Mouse (Mus musculus) limb, embryonic 15.5 days (tissue): ENCODE results near the gene Cerk. TPM values are rescaled to one million over a fixed set of nuclear protein-coding genes. Genes with fewer than 3 reads are reported as not detected.

ENCODE experiments used
- ATAC-seq: fragments of 200-750 bp; cut with Nextera tagmentation; 2 replicates; pipeline ENCODE4 v1.8.0; 2017; ENCODE audit warnings: low read depth, moderate TSS enrichment; ENCODE audit not compliant: insufficient number of reproducible peaks, low FRiP score, low TSS enrichment
- H3K27ac ChIP-seq: fragments of 300-500 bp; sonication (generic); 2 replicates; pipeline ENCODE4 v1.5.1; 2015; ENCODE audit warnings: moderate library complexity, mild to moderate bottlenecking, inconsistent platforms
- H3K27me3 ChIP-seq: fragments of 300-500 bp; sonication (generic); 2 replicates; pipeline ENCODE4 v1.6.1; 2015; ENCODE audit warnings: inconsistent platforms
- H3K36me3 ChIP-seq: fragments of 300-500 bp; sonication (generic); 2 replicates; pipeline ENCODE4 v1.6.1; 2015; ENCODE audit warnings: inconsistent platforms
- H3K4me1 ChIP-seq: fragments of 300-500 bp; sonication (generic); 2 replicates; pipeline ENCODE4 v1.6.1; 2015; ENCODE audit warnings: inconsistent platforms
- H3K4me2 ChIP-seq: fragments of 300-500 bp; sonication (generic); 2 replicates; pipeline ENCODE4 v1.6.1; 2015; ENCODE audit warnings: mild to moderate bottlenecking, inconsistent platforms
- H3K4me3 ChIP-seq: fragments of 300-500 bp; sonication (generic); 2 replicates; pipeline ENCODE4 v1.5.1; 2015; ENCODE audit warnings: mild to moderate bottlenecking, inconsistent platforms
- H3K9ac ChIP-seq: fragments of 300-500 bp; sonication (generic); 2 replicates; pipeline ENCODE4 v1.6.1; 2015; ENCODE audit warnings: inconsistent platforms
- H3K9me3 ChIP-seq: fragments of 300-500 bp; sonication (generic); 2 replicates; pipeline ENCODE4 v1.6.1; 2016; ENCODE audit warnings: inconsistent platforms
- WGBS: fragments of 180-500 bp; shearing (Covaris S2); methylation state at CpG from one replicate; pipeline ENCODE4 v1.1.7; 2015; 5-methylcytosine and 5-hydroxymethylcytosine counted together
- polyA plus RNA-seq: library from polyadenylated mRNA; unstranded; fragments of >200 nt; fragmentation: Nextera tagmentation; extraction: Ambion mirVana; gene quantifications from 2 replicates; pipeline ENCODE4 v1.2.1, GENCODE M21; 2015

Gene Cerk
- 15.3 and 17.7 TPM in 2 replicates for polyA plus RNA-seq

DNA sequence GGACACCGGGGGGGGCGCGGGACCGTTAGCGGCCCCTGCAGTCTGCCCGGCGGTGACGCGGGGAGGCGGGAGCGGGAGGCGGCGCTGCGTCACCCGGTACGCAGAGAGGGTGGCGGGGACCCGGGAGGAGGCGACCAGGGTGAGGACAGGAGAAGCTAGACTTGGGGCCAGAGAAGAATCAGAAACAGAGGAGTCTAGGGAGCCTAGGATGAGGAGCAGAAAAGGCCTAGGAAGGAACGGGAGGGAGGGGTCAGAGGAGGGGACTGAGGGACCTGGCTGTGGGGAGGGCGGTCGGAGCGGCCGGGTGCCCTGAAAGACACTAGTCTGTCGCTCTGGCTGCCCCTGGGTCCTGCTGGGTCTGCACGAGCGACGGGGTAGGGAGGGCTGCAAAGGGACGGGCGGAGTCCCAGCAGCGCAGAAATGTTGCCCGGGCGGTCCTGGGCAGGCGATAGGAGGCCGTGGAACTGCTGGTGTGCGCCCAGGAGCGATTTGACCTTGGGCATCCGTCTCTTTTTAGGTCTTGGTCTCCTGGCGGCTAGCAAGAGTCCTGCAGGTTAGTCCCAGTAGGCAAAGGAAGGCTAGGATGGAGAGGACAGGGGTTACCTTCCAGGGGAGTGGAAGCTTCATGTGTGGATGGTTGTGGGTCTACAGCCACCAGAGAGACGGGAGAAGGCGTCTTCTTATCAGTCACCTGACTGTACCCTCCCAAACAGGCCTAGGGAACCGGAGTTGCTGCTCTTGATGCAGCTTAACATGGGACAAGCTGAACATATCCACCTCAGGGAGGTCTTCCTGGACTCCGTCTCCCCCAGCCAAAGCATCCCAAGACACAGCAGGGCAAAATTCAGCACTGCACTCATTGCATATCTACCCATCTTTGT is at the start of gene Cerk:
Cerk (minus strand) TSS at position 453 of the 881 bp plus-strand sequence.
- Histone ChIP-seq H3K4me2 (peak within 1 kb of the TSS; percentile 90), H3K36me3 (no peaks in the 10 kb centered on the region), H3K4me1 (peaks cover 41% of the 10 kb centered on the region), H3K27me3 (no peaks in the 10 kb centered on the region), H3K4me3 (peak within 1 kb of the TSS; percentile 93), H3K9me3 (no peaks in the 10 kb centered on the region), H3K27ac (peak within 1 kb of the TSS; percentile 91), H3K9ac (peak within 1 kb of the TSS; percentile 90)
- ATAC-seq, result peak; percentile 49
- 3% methylated on average over 41 of the region's 43 CpGs for WGBS

DNA sequence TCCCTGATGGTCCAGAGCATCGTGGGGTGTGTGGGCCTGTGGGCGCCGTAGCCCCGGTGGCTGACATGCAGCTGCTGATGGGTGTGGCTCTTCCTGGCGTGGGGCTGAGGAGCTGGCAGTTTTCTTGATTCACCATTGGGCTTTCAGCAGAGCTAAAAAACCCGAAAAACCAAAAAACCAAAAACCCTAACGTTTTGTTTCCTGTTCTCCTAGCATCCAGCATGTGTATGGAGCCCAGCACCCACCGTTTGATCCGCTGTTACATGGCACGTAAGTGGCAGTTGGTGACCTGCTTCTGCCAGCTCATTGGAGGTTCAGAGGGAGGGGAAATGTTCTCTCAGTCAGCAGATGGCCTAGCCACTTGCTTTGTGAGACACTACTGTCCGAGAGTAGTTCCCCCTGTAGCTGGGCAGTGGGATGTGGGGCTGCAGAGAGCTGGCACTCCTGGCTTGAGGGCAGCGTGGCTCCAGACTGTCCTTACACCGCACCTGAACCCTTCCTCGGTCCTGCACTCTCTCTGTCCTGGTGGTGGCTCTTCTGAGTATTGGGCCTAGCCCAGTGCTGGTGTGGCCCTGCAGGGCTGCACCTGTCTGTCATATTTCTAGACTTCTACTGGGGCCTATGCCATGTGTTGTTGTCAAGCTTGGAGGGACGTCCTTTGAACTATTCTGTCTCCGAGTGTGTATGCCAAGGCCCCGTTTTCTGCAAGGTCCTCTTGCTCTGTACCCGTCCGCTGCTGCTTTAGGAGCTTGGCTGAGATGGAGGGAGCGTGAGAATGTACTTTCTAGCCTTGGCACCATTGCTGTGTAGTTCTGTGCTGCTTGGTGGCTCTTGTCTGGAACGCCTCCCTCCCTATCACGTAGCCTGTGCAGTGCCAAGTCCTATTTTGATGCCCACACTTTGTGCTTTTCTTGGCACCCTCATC is 48.8 kb upstream of the Cerk start:
- no peak overlapping the region for H3K9ac ChIP-seq
- 0 out of 2 replicates have a peak, but pooled peaks cover 5% of the 10 kb centered on the region for H3K4me1 ChIP-seq
- no peak overlapping the region for H3K4me3 ChIP-seq
- no peak for ATAC-seq
- WGBS, result 80% methylated on average over 22 of the region's 22 CpGs
- H3K4me2 ChIP-seq, result no peak overlapping the region
- H3K27me3 ChIP-seq, result no peaks in the 10 kb centered on the region
- H3K36me3 ChIP-seq, result peaks cover 20% of the 10 kb centered on the region
- H3K27ac ChIP-seq, result no peak overlapping the region
- no peaks in the 10 kb centered on the region for H3K9me3 ChIP-seq

GRCm38 (mm10) chr15:86234001-86234400 is 48.1 kb upstream of the Cerk start:
- no peak for ATAC-seq
- Histone ChIP-seq H3K9me3 (no peaks in the 10 kb centered on the region), H3K36me3 (peaks cover 20% of the 10 kb centered on the region), H3K27ac (no peak overlapping the region), H3K27me3 (no peaks in the 10 kb centered on the region), H3K4me2 (no peak overlapping the region), H3K4me1 (0 out of 2 replicates have a peak, but pooled peaks cover 8% of the 10 kb centered on the region), H3K4me3 (no peak overlapping the region), H3K9ac (no peak overlapping the region)
- 85% methylated on average over 5 of the region's 5 CpGs for WGBS

DNA sequence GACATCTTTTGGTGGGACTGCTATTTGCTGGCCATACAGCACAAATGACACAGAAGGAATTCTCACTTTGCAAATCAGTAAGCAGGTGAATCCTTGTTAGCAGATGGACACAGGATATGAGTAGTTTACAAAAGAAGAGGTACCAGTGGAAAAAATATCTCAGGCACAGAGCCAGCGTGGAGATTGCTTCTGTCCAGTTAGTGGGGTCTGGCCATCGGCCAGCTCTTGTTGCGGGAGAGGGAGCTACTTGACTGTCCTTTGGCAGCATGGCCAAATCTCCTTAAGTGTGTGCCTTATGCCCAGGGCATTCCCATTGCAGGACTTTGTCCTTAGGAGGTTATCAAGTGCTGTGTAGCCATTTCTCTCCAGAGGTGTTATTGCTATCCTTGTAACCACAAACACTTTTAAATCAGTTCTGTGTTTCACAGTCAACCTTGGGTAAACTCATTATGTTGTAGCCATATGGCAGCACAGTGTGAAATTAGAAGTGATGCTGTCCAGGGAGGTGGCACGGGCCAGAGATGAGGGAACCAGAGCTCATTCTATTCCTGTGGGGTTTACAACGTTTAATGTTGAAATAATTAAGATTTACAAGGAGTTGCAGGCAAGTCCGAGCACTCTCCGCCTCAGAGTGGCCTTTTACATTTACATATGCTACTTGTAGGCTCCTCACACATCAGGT is 46.0 kb upstream of the Cerk start:
- peaks cover 16% of the 10 kb centered on the region for H3K36me3 ChIP-seq
- H3K4me1 ChIP-seq, result 0 out of 2 replicates have a peak, but pooled peaks cover 8% of the 10 kb centered on the region
- H3K9me3 ChIP-seq, result no peaks in the 10 kb centered on the region
- WGBS, result 27% methylated on average over 7 of the region's 7 CpGs
- H3K9ac ChIP-seq, result no peak overlapping the region
- H3K4me3 ChIP-seq, result no peak overlapping the region
- no peak overlapping the region for H3K4me2 ChIP-seq
- no peaks in the 10 kb centered on the region for H3K27me3 ChIP-seq
- no peak overlapping the region for H3K27ac ChIP-seq
- ATAC-seq, result no peak

GRCm38 (mm10) chr15:86231170-86231569 is 45.2 kb upstream of the Cerk start:
- no peaks in the 10 kb centered on the region for H3K9me3 ChIP-seq
- ATAC-seq, result no peak
- H3K4me2 ChIP-seq, result no peak overlapping the region
- WGBS, result 68% methylated on average over 1 of the region's 1 CpGs
- H3K27ac ChIP-seq, result no peak overlapping the region
- H3K4me3 ChIP-seq, result no peak overlapping the region
- peaks cover 13% of the 10 kb centered on the region; the same call in 1 of the 2 replicates for H3K36me3 ChIP-seq
- no peaks in the 10 kb centered on the region for H3K27me3 ChIP-seq
- no peak overlapping the region for H3K9ac ChIP-seq
- 0 out of 2 replicates have a peak, but pooled peaks cover 8% of the 10 kb centered on the region for H3K4me1 ChIP-seq

GRCm38 (mm10) chr15:86229623-86230022 is 43.7 kb upstream of the Cerk start:
- Histone ChIP-seq H3K36me3 (no peaks in the 10 kb centered on the region), H3K4me3 (no peak overlapping the region), H3K27ac (no peak overlapping the region), H3K4me2 (no peak overlapping the region), H3K9ac (no peak overlapping the region), H3K4me1 (0 out of 2 replicates have a peak, but pooled peaks cover 8% of the 10 kb centered on the region), H3K9me3 (no peaks in the 10 kb centered on the region), H3K27me3 (no peaks in the 10 kb centered on the region)
- ATAC-seq, result no peak
- WGBS, result 59% methylated on average over 11 of the region's 11 CpGs

DNA sequence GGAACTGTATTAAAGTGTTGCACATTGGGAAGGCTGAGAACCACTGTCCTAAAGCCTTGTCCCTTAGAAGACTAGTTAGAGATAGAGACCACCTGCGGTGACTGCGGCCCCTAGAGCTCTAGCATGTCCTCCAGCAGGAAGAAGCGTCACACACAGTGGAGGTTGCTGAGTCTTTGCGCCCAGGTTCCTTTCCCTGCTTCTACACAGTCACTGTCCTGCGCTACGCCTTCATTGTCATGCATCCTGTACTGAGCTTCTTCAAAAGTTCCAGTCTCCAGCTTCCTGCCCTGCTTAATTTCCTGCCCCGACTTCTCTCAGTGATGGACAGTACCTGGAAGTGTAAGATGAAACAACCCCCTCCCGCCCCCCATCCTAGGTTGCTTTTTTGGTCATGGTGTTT is 43.1 kb upstream of the Cerk start:
- Histone ChIP-seq H3K9ac (no peak overlapping the region), H3K4me3 (no peak overlapping the region), H3K4me2 (no peak overlapping the region), H3K36me3 (no peaks in the 10 kb centered on the region), H3K4me1 (0 out of 2 replicates have a peak, but pooled peaks cover 8% of the 10 kb centered on the region), H3K27me3 (no peaks in the 10 kb centered on the region), H3K9me3 (no peaks in the 10 kb centered on the region), H3K27ac (no peak overlapping the region)
- 87% methylated on average over 8 of the region's 8 CpGs for WGBS
- ATAC-seq, result no peak

- no peak overlapping the region for H3K4me2 ChIP-seq
- H3K4me3 ChIP-seq, result no peak overlapping the region
- H3K27me3 ChIP-seq, result no peaks in the 10 kb centered on the region
- H3K9me3 ChIP-seq, result no peaks in the 10 kb centered on the region
- ATAC-seq, result no peak
- 34% methylated on average over 3 of the region's 3 CpGs for WGBS
- H3K36me3 ChIP-seq, result no peaks in the 10 kb centered on the region
- H3K9ac ChIP-seq, result no peak overlapping the region
- no peak overlapping the region for H3K27ac ChIP-seq
- 0 out of 2 replicates have a peak, but pooled peaks cover 8% of the 10 kb centered on the region for H3K4me1 ChIP-seq
These were observed 42.2 kb upstream of the Cerk start for GRCm38 (mm10) chr15:86228186-86228585.

DNA sequence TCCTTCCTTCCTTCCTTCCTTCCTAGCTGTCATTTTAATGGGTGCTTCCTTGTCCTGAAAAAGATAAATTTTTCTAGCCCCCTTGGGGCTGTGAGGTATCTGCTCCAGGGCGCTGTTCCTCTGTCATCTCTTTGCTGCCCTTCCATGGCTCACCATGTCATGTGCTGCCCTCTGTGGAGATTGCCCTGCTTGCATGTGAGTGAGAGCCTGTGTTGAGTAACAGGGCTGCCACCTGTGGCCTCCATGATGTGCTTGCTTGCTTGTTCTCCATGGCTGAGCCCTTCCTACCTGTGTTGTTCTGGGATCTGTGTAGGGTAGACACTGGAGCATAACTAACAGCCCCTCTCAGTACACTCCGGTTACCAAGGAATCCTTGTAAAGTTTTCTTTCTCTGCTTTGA is 41.0 kb upstream of the Cerk start:
- ATAC-seq, result no peak
- Histone ChIP-seq H3K9ac (no peak overlapping the region), H3K27ac (no peak overlapping the region), H3K4me1 (0 out of 2 replicates have a peak, but pooled peaks cover 8% of the 10 kb centered on the region), H3K27me3 (no peaks in the 10 kb centered on the region), H3K36me3 (no peaks in the 10 kb centered on the region), H3K4me2 (no peak overlapping the region), H3K9me3 (no peaks in the 10 kb centered on the region), H3K4me3 (no peak overlapping the region)
- WGBS, result 87% methylated on average over 2 of the region's 2 CpGs

- 81% methylated on average over 5 of the region's 5 CpGs for WGBS
- no peak overlapping the region for H3K27ac ChIP-seq
These were observed 40.3 kb upstream of the Cerk start for GRCm38 (mm10) chr15:86226221-86226620.

GRCm38 (mm10) chr15:86224972-86225551 is 39.1 kb upstream of the Cerk start:
- H3K27me3 ChIP-seq, result no peaks in the 10 kb centered on the region
- no peak for ATAC-seq
- H3K9me3 ChIP-seq, result no peaks in the 10 kb centered on the region
- H3K27ac ChIP-seq, result no peak overlapping the region
- H3K36me3 ChIP-seq, result no peaks in the 10 kb centered on the region
- H3K4me3 ChIP-seq, result no peak overlapping the region
- H3K9ac ChIP-seq, result no peak overlapping the region
- H3K4me1 ChIP-seq, result peaks cover 7% of the 10 kb centered on the region; the same call in 1 of the 2 replicates
- 83% methylated on average over 7 of the region's 7 CpGs for WGBS
- no peak overlapping the region for H3K4me2 ChIP-seq

More at GRCm38 (mm10) chr15:86226221-86226620, 40.3 kb upstream of the Cerk start:
- ATAC-seq, result no peak
- no peak overlapping the region for H3K4me3 ChIP-seq
- H3K27me3 ChIP-seq, result no peaks in the 10 kb centered on the region
- H3K36me3 ChIP-seq, result no peaks in the 10 kb centered on the region
- no peaks in the 10 kb centered on the region for H3K9me3 ChIP-seq
- no peak overlapping the region for H3K9ac ChIP-seq
- 0 out of 2 replicates have a peak, but pooled peaks cover 8% of the 10 kb centered on the region for H3K4me1 ChIP-seq
- no peak overlapping the region for H3K4me2 ChIP-seq
